Mouse (Mus musculus) cerebellum, adult 11 months (tissue): ENCODE measurements at regions not wholly inside any gene's neighbourhood (a gene's known extent, or its start where the extent isn't known, plus 50 kb on each side); places are given as distances from the start of the nearest gene placed in this dataset.

Experiments
- DNase-seq: peaks from one replicate; pipeline ENCODE4 v3.0.0; 2022

DNA sequence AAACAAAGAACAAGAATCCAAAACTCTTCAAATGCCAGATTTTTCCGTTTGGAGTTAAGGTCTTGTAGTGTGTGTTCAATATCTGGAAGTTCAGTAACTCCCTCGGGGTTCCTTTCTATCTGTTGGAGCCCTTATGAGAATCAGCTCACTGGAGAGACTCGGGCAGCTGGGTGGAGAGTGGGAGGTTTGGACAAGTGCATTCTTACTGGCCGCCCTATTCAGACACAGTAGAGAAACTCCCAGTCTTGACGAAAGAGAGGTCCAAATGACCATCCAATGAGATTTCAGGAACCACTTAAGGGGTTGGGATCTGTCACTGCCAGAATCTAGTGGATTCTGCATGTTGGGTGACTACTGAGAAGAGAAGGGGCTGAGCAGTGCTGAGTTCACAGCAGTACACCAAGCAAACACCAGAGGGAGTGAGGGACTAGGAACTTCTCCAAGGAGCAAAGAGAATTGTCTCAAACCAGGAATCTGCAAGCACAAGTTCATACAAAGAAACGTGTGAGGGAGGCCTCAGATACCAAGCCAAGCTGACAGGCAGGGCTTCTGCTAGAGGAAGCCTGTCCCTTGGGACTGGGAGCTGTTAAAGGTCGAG, 310.0 kb upstream of the Magi2 start:
- peak; percentile 12 for DNase-seq

- no peak for DNase-seq
Observed at GRCm38 (mm10) chr5:18953875-18954474, 272.9 kb upstream of the Magi2 start.
